Mouse (Mus musculus): ENCODE data around the gene Hoxc6.
A peak's percentile ranks its signal among the peaks of the same experiment; 100 is the strongest.

The Hoxc6 gene

DNA sequence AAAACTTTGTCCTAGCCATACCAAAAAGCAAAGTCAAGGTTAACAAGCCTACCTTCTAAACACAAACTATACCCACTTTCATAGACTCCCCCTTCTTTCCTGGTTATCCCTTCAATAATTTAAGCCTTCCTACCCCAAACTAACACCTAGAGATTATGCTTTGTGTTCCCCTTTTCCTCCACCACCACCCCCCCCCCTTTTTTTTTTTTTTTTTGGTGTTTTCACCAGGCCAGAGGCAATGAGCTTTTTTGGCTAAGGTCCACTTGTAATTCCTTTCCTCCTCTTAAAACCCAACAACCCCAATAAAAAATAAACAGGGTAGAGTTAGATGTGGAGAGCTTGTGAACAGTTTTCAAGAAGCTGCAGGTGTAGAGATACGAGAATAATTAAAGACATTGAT lies 28.8 kb upstream of the Hoxc6 start:
- no peak for DNase-seq

DNA sequence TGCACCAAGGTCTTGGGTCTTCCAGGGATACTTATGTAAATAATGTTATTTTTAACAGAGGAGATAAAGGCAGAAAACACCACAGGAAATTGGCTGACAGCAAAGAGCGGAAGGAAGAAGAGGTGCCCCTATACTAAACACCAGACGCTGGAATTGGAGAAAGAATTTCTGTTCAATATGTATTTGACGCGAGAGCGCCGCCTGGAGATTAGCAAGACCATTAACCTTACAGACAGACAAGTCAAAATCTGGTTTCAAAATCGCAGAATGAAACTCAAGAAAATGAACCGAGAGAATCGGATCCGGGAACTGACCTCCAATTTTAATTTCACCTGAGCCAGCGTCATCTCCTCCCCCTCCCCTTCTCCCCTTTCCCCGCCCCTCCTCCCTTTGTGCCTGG lies 27.3 kb upstream of the Hoxc6 start:
- no peak for DNase-seq

DNA sequence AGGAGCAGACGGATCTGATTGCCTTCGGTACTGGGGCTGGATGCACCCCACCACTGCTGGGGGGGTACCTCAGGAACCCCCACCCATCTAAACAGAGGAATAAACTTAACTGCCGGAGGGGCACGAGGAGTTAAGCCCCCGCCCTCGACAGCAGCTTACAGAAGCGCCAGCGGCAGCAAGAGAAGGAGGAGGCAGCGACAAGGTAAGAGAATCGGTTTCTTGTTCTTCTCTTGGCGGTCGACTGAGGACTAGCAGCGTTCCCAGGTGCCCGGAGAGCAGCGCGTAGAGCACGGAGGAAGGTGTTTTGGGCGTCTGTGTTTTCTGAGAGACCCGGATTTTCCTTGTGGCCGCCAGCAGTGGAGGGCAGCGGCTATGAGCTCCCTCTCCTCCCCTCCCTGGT lies 25.8 kb upstream of the Hoxc6 start:
- DNase-seq = no peak

DNA sequence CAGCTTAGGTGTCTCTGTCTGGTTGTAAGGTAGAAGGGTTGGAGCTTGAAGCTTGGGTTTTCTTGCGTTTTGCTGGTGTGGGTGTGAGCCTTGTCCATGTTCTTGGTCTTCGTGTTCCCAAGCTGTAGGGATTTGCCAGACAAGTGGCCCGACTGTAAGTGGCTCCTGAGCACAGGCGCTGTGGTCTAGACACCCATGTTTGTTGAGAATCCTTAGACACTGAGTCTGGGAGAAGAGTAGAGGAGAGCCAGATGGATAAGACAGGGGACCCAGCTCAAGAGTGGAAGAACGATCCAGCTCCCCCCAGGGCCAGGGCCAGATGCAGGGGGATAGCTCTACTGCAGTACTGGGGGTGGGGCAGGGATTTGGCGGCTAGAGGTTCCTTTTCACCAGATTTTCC lies 25.3 kb upstream of the Hoxc6 start:
- no peak for DNase-seq

DNA sequence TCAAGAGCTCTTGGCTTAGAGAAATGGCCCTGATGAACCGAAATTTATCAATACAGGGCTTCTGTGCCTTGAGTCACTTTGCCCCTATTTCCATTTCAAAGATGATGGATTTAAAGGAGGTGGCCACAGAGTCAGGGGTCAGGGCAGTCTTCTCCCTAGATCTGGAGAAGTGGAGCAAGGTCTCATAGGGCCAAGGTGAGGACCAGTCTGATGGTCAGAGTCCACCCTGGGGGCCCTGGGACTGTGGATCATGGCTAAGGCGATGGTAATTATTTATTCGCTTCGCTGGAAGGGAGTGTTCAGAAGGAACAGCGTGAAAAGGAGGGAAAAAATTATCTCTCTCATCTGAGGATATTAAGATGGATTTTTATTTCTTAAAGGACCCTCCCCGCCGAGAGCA lies 23.0 kb upstream of the Hoxc6 start:
- no peak for DNase-seq

DNA sequence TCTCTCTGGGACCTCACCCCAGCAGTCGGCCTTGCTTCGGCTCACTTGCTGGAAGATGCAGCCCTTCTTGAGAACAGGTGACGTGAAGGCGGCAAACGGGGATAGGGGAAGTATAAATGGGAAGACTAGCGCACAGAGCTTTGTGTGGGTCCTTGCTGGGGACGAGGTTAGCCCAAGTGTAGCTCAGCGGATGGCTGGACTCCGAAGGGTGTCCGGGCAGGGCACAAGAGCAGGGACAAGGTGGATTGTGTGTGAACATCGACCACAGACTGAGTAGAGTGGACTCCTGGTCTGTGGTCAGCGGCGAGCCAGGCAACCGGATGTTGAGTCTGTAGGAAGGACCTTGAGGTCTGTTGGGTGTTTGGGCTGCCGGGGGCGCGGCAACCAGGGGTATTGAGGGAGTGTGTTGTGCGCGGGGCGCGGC lies 22.4 kb upstream of the Hoxc6 start:
- DNase-seq = no peak

DNA sequence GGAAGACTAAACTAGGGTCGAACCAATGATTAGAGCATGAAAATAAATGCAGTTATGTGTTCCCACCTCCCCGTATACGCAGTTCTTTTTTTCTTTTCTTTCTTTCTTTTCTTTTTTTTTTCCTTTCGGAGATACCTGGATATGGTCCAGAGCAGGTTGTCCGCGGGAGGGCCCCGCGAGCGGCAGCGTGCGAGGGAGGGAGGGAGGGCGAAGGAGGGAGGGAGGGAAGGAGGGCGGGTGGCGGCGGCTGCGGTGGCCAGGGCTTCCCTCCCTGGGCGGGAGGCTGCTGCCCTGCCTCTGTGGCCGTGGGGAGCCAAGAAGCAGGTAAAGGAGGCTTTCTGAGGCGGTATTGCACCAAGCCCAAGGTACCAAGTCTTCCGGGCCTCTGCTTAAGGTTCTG lies 21.9 kb upstream of the Hoxc6 start, which contains the start of gene Hoxc9:
Gene Hoxc9 (plus strand): TSS at position 269 of the 400 bp plus-strand sequence.
- no peak for DNase-seq

DNA sequence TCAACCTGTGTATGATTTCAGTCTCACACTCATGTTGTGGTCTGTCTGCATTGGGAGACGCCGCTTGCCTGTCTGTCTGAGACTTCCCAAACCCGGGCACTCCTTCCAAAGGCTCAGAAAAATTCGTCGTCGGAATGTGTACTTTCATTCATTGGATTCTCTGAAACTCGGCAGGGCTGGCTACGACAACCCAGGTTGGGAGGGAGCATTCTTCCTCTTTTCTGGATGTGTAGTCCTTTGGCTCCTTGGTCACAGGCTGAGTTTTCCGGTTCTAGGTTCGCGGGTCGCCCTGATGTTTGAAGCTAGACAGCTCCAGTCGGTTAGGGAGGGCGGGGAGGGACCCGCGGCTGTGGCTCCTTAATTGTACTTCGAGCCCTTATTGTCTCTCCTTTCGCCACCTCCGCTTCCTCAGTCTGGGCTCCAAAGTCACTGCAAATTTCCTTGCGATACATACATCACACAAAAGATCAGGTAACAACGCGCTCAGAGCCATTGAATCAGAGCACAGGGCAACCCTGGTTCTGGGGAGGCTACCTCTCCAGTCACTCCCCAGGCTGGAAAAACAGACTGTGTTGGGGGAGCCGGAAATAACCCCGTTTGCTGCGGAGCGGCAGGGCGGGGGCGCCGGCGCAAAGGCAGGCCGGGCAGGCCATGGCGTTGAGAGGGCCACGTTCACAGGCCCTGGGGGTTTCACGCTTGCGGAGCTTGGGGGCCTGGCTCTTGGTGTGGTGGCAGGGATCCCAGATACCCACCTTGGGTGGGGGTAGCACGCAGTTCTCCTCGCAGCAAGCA lies 21.2 kb upstream of the Hoxc6 start:
- no peak for DNase-seq

DNA sequence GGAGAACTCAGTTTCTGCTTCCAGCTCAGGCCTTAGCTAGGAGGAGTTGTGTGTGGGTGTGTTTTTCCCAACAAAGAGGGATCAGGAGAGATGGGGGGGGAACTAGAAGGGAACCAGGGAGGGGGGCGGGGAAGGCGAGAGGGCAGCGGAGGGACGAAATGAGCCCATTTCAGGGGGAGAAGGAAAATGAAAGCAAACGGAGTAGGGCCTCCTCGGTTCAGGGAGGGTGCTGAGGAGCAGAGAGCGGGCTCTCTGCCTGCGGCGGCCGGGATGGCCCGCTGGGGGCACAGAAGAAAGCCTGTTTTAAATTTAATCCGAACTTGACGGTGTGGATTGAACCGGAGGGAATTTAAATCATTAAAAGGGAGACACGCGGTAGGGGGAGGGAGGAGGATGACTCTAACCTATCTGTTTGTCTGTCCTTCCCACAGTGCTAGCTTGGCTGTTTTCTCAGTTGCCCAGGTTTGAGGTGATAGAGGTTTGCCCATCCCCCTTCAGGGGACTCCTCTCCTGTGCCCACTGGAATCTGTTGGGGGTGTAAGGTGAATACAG lies 20.6 kb upstream of the Hoxc6 start:
- no peak for DNase-seq

DNA sequence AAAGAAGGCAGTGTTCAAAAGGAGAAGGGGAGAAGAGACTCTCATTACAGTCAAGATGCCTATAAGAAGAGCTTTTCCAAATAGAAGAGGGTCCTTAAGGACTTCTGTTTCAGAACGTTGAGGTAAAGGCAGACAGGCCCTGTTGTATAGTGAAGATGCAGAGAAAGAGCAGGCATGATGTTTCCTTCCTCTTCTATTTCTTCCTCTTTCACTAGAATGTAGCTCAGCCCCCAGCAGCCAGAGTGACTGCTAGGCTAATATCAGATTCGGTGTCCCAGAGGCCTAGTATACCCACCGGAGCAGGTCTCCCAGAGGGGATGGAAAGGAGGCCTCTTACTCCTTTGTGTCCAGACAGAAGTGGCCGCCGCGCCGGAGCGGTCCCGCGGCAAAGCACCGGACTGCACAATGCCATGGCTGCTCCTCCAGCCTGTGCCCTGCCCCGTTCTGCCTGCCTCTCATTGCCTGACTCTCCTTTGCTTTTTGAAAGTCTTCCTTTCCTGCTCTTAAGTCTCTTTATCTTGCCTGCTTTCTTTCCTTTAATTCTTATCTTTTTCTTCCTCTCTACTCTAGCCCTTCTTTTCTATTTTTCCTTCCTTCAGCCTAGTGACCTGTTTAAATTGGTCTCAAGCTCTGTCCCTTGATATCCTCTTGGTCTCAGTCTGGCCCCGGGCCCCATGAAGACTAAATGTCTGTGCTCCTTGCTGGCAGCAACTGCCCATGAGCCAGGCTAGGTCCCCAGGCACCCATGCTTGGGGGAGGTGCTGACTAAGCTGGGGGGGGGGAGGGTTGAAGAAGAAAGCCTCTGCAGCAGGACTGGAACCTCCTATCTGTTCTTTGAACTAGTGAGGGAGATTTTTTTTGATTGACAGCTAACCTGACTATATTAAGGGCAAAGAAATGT lies 19.2 kb upstream of the Hoxc6 start:
- DNase-seq = no peak

DNA sequence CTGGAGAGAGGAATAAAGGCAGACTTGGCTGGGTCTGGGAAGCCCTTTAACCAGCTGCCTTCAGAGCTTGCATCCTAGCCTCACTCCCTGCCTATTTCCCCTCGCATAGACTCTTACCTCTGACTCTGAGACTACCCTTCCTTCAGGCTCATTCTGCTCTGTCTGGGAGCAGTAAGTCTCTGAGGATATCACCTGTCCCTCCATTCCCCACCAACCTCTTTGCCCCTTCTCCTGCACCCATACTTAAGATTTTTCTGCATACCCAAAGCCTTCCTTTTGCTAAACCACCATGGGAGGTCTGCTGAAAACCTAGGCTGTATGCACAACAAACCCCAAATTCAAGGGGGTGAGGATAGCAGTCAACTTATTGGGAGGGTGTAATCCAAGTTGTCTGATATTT lies 18.1 kb upstream of the Hoxc6 start:
- DNase-seq = no peak

DNA sequence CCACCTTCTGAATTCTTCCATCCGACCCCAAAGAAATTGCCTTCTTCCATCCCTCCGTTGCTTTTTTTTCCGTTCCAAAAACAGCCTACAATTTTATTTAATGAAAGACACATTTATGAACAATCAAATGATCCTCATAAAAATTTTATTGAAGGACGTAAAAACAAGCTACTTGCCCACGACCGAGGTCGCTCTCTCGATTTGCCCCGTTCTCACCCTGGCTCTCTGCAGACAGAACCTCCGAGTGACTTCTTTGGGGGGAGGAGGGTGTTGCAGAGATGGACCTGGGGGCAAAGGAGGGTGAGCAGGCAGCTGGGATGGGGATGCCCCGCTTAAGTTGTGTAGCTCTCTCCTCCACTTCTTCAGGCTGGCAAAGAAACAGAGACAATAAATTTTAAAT lies 17.7 kb upstream of the Hoxc6 start:
- DNase-seq = no peak

DNA sequence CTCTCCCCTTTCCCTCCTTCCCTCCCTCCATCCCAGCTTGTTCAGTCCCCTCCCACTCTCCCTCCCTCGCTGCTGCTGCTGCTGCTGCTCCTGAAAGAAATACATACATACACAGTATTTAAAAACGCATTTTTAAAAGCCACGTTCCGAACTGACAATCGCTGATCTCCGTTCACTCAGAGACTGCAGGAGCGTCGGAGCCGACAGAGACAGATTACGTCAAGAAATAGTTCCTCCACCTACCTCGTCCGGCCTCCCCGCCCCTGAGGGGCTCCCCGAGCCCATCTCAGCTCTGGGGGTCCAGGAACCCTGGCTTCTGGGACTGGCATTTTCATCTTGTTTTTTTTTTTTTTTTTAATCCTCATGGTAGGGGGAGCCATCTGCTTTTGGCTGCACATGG lies 17.1 kb upstream of the Hoxc6 start:
- no peak for DNase-seq

DNA sequence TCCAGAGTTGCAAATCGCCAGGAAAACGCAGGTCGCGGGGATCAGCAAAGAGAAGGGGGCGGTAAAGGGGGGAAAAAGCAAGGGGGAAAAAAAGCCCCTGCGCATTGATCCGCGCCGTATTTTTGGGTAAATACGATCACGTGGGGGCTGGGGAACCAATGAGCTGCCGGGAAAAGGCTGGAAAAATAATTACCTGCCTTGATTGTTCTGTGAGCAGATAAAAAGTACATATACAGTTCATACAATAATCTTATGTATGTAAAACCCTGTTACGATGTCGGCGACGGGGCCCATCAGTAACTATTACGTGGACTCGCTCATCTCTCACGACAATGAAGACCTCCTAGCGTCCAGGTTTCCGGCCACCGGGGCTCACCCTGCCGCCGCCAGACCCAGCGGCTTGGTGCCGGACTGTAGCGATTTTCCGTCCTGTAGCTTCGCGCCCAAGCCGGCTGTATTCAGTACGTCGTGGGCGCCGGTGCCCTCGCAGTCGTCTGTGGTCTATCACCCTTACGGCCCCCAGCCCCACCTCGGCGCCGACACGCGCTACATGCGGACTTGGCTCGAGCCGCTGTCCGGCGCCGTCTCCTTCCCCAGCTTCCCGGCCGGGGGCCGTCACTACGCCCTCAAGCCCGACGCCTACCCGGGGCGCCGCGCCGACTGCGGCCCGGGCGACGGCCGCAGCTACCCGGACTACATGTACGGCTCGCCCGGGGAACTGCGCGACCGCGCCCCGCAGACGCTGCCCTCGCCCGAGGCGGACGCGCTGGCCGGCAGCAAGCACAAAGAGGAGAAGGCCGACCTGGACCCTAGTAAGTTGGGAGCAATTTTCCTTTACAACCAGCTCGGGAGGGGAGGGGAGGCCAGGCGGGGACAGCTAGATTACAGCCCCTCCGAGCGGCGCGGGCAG lies 16.4 kb upstream of the Hoxc6 start:
- DNase-seq = no peak

DNA sequence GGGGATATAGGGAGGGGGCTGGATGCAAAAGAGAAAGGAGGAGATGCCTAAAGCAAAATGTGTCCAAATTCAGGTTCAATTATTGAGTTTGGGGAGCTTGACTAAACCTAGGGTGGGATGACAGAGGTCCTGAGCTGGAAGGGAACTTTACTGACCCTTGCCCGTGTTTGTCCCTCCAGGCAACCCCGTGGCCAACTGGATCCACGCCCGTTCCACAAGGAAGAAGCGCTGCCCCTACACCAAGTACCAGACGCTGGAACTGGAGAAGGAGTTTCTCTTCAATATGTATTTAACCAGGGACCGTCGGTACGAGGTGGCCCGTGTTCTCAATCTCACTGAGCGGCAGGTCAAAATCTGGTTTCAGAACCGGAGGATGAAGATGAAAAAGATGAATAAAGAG lies 14.3 kb upstream of the Hoxc6 start:
- no peak for DNase-seq

DNA sequence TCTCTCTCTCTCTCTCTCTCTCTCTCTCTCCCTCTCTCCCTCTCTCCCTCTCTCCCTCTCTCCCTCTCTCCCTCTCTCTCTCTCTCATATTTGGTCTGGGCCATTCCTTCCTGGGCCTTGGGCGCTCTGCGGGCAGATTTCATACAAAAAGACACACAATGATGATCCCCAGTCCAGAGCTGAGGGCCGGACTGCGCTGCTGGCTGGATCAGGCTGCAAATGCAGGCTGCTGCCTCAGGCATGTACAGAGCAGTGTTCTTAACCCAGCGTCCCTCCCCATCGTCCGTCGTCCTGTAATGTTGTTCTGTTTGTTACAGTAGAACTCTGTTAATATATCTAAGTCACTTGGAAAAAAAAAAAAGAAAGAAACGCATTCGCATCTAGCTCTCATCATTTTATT lies 13.5 kb upstream of the Hoxc6 start:
- DNase-seq = no peak

DNA sequence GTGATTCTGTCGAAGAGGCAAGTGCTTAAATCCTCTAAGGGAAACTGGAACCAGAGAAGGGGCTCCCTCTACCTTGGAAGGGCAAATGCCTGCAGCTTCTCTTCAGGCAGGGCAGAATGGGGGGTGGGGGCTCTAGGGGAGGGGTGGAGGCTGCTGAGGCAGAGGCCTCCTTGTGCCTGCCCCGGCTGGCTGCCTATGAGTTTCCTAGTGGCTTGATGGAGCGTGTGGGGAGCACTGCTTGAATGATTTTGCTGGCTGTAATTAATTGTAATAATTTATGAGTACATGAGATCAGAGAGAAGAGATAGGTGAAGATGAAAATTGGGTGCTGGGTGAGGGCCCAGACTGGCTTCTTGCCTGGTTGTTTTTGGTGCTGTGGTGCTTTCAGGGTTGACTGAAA lies 13.1 kb upstream of the Hoxc6 start:
- DNase-seq = no peak

DNA sequence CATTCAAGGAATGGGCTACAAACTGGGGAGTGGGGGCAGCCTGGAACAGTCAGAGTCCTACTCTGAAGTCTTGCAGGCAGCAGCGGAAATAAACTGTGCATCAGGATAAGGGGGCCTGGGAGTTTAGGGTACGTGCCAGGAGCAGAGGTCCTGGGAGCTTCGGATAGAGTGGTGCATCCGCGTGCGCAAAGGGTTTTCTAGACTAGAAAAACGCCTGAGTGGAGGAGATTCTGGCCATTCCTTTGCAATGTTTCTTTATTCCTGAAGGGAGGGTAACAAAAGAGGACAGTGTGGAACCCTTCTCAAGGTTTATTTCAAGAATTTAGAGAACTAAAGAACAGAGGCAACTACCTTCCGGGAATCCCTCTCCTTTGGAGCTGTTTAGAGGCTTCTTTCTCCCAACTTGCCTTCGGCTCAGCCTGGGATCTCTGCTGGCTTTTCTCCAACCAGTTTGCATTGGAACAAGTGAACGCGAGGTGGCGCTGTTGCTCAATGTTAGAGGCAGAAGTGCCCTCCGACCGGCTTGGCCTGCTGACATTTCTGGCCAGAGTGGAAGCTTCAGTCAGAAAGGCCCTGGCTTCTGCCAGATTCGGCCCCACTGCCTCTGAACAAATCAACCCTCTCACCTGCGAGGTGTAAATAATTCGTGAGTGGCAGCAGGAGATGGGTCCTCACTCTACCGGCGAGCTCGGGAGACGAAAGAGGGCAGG lies 10.8 kb upstream of the Hoxc6 start:
- peak; percentile 97 for DNase-seq

DNA sequence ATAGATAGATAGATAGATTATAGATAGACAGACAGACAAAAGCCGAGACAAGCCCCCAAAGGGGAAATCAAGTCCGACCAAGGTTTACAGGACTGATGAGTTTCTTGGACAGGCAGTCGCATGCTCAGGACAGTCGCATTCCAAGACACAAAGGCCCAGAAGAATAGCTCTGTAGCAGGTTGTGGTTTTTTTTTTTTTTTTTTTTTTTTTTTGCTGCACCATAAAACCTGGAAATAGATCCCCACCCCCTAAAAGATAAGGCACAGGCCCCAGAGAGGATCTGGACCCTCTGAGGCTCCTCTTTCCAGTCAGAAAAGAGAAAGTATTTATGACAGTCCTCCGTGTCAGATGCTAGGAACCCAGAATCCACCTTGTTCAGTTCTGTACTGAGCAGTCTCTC lies 10.0 kb upstream of the Hoxc6 start:
- DNase-seq = no peak

DNA sequence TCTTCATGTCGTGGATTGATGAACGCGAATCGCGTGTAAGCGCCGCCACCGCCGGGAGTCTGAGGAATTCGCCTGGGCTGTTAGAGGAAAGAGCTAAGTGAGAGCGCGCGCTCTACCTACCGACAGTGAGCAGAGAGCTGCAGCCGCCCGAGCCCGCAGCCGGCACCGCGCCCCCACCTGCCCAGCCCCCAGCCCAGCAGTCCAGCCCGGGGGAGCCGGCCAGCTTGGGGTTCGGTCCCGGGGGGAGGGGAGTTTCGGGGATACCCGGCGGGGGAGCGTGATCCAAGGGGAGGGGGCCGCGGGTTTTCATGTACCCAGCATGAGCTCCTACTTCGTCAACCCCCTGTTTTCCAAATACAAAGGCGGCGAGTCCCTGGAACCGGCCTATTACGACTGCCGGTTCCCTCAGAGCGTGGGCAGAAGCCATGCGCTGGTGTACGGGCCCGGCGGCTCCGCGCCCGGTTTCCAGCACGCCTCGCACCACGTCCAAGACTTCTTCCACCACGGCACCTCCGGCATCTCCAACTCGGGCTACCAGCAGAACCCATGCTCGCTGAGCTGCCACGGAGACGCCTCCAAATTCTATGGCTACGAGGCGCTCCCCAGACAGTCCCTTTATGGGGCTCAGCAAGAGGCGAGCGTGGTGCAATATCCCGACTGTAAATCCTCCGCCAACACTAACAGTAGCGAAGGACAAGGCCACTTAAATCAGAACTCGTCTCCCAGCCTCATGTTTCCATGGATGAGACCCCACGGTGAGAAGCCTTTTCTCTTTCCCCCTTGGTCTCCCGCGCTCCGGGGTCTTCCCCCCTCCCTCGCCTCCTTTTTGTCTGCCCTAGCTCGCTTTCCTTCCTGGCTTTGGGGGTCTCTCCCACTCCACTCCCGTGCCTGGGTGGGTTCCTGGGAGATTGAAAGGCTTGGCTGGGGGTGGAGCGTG lies 7.3 kb upstream of the Hoxc6 start, which contains the start of gene Hoxc8:
Gene Hoxc8 (plus strand): TSS at position 147 of the 937 bp plus-strand sequence.
- DNase-seq = no peak

DNA sequence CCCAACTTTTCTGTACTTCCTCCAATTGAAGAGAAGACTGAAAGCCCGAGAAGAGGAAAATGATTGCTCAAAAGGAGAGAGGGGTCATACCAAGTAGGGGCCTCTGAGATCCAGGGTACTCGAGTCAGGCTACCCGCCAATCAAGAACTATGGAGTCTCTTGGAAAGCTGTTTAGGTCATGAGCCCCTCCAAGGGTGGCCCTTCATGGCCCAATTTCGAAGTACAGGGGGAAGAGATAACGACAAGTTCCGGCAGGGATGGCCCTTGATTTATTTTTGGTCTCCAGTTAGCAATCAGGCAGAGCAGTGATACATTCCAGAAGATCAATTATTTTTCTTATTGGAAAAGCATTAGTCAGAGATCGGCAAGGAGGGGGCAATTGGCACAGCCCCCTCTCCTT lies 6.3 kb upstream of the Hoxc6 start:
- DNase-seq = no peak

Data from kidney, adult 9 months (tissue).